Mouse (Mus musculus) heart, adult 2 months (tissue): ENCODE results near the gene Amer2. TPM values are rescaled to one million over a fixed set of nuclear protein-coding genes. Genes with fewer than 3 reads are reported as not detected.

Experiments used
- DNase-seq, 2 experiments: peaks; one replicate each; pipeline ENCODE4 v3.0.0; 2021
- H3K27ac ChIP-seq: fragments of 200-600 bp; 2 replicates; pipeline ENCODE4 v1.8.1; 2022
- H3K27me3 ChIP-seq: fragments of 200-500 bp; 2 replicates; pipeline ENCODE4 v1.6.1; 2012; ENCODE audit warnings: mild to moderate bottlenecking, low read length, inconsistent platforms, mixed read lengths; ENCODE audit not compliant: control insufficient read depth, insufficient read depth
- H3K36me3 ChIP-seq: fragments of 200-500 bp; 2 replicates; pipeline ENCODE4 v1.6.1; 2012; ENCODE audit warnings: low read length, inconsistent platforms; ENCODE audit not compliant: control insufficient read depth, insufficient read depth
- H3K4me1 ChIP-seq: fragments of 200-500 bp; 2 replicates; pipeline ENCODE4 v1.6.1; 2011; ENCODE audit warnings: low read length; ENCODE audit not compliant: control insufficient read depth, insufficient read depth
- H3K4me3 ChIP-seq: fragments of 200-600 bp; 2 replicates; pipeline ENCODE4 v1.8.1; 2022
- H3K79me2 ChIP-seq: fragments of 200-500 bp; replicated peaks from 2 replicates; pipeline ENCODE4 v1.6.1; 2012; ENCODE audit warnings: mild to moderate bottlenecking, inconsistent platforms, low read length, moderate library complexity, mixed read lengths; ENCODE audit not compliant: control insufficient read depth, insufficient read depth
- H3K9ac ChIP-seq: fragments of 200-500 bp; 2 replicates; pipeline ENCODE4 v1.6.1; 2012; ENCODE audit warnings: low read depth, mild to moderate bottlenecking, control low read depth, inconsistent platforms, low read length, mixed read lengths
- CTCF ChIP-seq: fragments of 200-600 bp; IDR thresholded peaks from 2 replicates; pipeline ENCODE4 v1.8.1; 2022; ENCODE audit warnings: antibody characterized with exemption, mild to moderate bottlenecking, moderate library complexity
- EP300 ChIP-seq: fragments of 200-500 bp; IDR thresholded peaks from 2 replicates; pipeline ENCODE4 v1.6.1; 2011; ENCODE audit warnings: low read depth, low read length, control low read depth; ENCODE audit not compliant: insufficient read depth
- POLR2A ChIP-seq: fragments of 200-500 bp; IDR thresholded peaks from 2 replicates; pipeline ENCODE4 v1.6.1; 2011; ENCODE audit warnings: mild to moderate bottlenecking, low read depth, low read length, control low read depth; ENCODE audit not compliant: insufficient read depth
- WGBS: fragments of 180-500 bp; shearing (Covaris S2); methylation state at CpG from one replicate; pipeline ENCODE4 v1.1.7; 2018; 5-methylcytosine and 5-hydroxymethylcytosine counted together
- intact Hi-C: fragments of 180-260 bp; cut with DNase I; formaldehyde crosslinking; loops from one replicate; pipeline ENCODE4 v1.15.1; 2025
- polyA plus RNA-seq: library from polyadenylated mRNA; depleted of rRNA; stranded (reverse); fragments of >200 nt; gene quantifications from 2 replicates; pipeline ENCODE4 v1.2.3, GENCODE M21; 2012
- total RNA-seq, 2 experiments: library from RNA; stranded (reverse); gene quantifications; 2 replicates each; pipeline ENCODE4 v1.2.3; 2021

The Amer2 gene
- total and polyA plus RNA-seq, 3 experiments, result 0.02 TPM; not detected in 2

DNA sequence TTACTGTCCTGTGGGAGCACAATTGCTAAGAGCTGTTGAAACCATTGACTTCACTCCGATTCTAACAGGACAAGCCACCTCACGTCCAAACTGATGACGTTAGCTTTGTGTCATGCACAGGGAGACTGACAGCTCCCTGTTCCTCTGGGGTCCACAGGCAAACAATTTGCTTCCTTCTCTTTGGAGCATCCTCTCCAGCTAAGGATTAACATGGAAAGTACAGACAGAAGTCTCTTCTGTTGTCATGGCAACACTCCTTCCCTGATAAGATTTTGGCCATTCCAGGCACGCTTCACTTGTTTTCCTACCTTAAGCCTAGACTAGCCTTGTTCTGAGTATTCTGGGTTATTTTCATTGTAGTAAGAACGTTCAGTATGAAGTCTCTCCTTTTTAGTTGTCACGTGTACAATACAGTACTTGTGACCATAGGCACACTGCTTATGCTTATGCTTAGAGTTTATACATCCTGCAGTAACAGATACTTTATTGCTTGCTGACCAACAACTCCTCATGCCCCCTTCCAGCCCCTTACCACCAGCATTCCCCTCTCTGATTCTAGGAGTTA, 12.1 kb downstream of the Amer2 start:
- intact Hi-C loops, result no loop called here
- no peak overlapping the region for H3K9ac ChIP-seq
- H3K27me3 ChIP-seq, result no peaks in the 10 kb centered on the region
- no peak for DNase-seq
- H3K4me1 ChIP-seq, result no peaks in the 10 kb centered on the region
- TF ChIP-seq EP300 (no peak), CTCF (no peak), POLR2A (no peak)
- no peak overlapping the region for H3K4me3 ChIP-seq
- no peaks in the 10 kb centered on the region for H3K79me2 ChIP-seq
- 48% methylated on average over 6 of the region's 6 CpGs for WGBS
- H3K36me3 ChIP-seq, result no peaks in the 10 kb centered on the region
- no peak overlapping the region for H3K27ac ChIP-seq

DNA sequence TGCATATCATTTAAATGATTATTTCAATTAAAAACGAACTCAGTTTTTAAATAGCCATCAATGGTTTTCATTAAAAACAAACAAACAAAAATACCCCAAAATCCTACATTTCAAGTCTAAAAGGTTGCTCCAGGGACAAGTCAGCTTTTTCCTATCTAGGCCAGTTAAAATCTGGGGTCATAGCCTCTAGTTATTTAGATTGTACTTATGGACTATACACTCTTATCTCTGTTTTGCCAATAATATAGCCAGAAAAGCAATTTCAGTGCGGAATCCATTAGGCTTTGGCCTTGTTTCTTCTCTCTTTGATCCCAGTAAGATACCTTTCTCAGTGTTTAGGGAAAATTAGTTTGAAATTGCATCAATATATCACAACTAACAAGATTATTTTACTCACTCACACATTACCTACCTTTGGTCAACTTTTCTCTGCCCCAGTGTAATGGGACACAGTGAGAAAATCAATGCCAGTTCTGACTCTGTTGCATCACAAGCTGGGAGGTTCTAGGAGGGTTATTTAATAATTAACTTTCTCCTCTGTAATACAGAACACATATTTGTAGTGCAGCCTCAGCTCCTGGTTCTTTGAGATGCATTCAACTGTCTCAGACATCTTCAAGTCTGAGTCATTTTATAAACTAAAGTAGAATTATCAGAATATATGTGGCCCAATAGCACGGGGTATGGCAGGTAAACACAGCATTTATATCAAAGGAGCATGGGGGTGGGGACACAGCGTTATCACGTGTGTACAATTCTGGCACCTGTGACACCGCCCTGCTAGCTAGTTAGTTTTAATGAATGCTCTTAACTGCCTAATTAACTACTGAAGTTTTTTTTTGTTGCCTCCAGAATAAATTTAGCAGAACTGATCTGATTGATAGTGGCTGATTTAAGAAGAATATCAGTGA, 13.8 kb downstream of the Amer2 start:
- intact Hi-C loops, result no loop called here
- no peaks in the 10 kb centered on the region for H3K27me3 ChIP-seq
- H3K79me2 ChIP-seq, result no peaks in the 10 kb centered on the region
- WGBS, result 76% methylated on average over 6 of the region's 6 CpGs
- no peak for DNase-seq
- H3K4me1 ChIP-seq, result no peaks in the 10 kb centered on the region
- no peaks in the 10 kb centered on the region for H3K36me3 ChIP-seq
- H3K27ac ChIP-seq, result no peak overlapping the region
- no peak for TF ChIP-seq EP300
- TF ChIP-seq POLR2A, result no peak
- no peak for TF ChIP-seq CTCF
- H3K4me3 ChIP-seq, result no peak overlapping the region
- H3K9ac ChIP-seq, result no peak overlapping the region

DNA sequence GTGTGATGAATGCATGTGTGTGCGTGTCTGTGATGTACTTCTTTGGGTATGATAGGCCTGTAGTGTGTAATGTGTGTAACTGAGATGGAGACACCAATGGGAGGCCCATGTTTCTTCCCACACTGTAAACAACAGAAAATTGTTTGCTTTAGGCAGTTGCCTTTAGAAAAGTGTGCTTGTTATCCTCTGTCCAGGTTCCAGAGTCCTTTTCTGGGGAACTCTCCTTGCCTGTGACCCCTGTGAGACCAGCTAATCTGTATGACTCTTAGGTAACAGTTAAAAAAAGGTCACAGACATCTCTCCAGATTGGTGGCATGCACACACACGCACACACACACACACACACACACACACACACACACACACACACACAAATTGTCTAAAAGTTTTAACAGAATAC, 15.3 kb downstream of the Amer2 start:
- DNase-seq, result no peak
- intact Hi-C loops, result no loop called here
- Histone ChIP-seq H3K9ac (no peak overlapping the region), H3K4me1 (no peaks in the 10 kb centered on the region), H3K79me2 (no peaks in the 10 kb centered on the region), H3K27ac (no peak overlapping the region), H3K36me3 (no peaks in the 10 kb centered on the region), H3K4me3 (no peak overlapping the region), H3K27me3 (no peaks in the 10 kb centered on the region)
- WGBS, result 82% methylated on average over 2 of the region's 2 CpGs
- no peak for TF ChIP-seq POLR2A
- TF ChIP-seq CTCF, result no peak
- TF ChIP-seq EP300, result no peak

DNA sequence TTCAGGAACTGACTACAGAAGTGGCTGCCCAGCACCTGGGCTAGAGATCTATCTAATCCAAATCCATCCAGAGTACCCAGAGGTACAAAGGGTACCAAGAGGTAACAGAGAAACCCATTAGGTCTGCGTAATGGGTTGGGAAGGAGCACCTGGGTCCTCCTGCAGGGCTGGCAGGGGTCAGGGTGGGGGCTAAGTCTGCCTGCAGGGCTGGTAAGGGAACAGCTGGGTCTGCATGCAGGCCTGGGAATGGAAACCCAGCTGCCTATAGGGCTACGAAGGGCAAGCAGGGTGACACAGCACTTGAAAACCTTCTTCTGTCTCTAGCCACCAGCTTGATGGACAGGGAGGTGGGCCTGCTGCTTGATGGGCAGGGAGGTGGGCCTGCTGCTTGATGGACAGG, 19.1 kb downstream of the Amer2 start:
- WGBS, result 76% methylated on average over 2 of the region's 2 CpGs
- Histone ChIP-seq H3K9ac (no peak overlapping the region), H3K27ac (no peak overlapping the region), H3K4me1 (no peaks in the 10 kb centered on the region), H3K27me3 (no peaks in the 10 kb centered on the region), H3K4me3 (no peak overlapping the region), H3K79me2 (no peaks in the 10 kb centered on the region), H3K36me3 (no peaks in the 10 kb centered on the region)
- intact Hi-C loops, result no loop called here
- no peak for TF ChIP-seq POLR2A
- no peak for TF ChIP-seq CTCF
- no peak for TF ChIP-seq EP300
- DNase-seq, result no peak

DNA sequence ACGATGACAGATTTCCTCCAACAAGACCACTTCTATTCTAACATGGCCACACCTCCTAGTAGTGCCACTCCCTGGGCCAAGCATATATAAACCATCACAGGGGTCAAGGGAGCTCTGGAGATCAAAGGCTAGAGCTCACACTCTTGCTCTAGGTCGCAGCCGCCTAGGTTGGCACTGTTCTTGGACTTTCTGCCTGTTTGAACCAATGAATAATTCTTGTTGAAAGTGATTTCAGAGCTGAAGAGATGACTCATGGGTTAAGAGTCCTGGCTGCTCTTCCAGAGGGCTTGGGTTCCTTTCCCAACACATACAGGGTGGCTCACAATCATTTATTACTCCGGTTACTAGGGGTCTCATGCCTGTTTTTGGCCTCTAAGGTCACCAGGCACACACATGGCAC, 24.3 kb downstream of the Amer2 start:
- Histone ChIP-seq H3K9ac (no peak overlapping the region), H3K36me3 (no peaks in the 10 kb centered on the region), H3K27ac (no peak overlapping the region), H3K4me3 (no peak overlapping the region), H3K27me3 (no peaks in the 10 kb centered on the region), H3K4me1 (no peaks in the 10 kb centered on the region), H3K79me2 (no peaks in the 10 kb centered on the region)
- 77% methylated on average over 4 of the region's 4 CpGs for WGBS
- TF ChIP-seq POLR2A (no peak), CTCF (no peak), EP300 (no peak)
- no peak for DNase-seq
- intact Hi-C loops, result no loop called here

DNA sequence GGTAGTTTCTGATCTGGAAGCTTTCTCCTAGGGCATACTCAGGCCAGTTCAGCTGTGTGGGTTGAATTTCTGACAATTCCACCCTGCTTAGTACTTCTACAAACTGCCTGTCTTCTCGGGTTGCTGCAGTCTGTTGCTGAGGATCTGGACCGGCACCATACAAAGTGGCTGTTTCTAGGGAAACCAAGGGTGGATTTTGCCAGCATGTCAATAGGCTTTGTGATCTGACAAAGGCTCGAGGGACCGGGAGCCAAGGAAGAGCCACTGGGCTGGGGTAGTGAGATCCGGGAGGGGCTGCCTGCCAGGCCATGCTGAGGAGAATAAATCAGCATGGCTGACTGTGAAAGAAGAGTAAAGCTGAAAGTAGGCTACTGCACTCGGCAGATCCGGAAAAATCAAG, 25.8 kb downstream of the Amer2 start:
- TF ChIP-seq EP300, result no peak
- no peak for TF ChIP-seq POLR2A
- no peak for TF ChIP-seq CTCF
- intact Hi-C loops, result no loop called here
- WGBS, result 65% methylated on average over 7 of the region's 7 CpGs

More for the DNA sequence above, 25.8 kb downstream of the Amer2 start:
- Histone ChIP-seq H3K4me3 (no peak overlapping the region), H3K36me3 (no peaks in the 10 kb centered on the region), H3K79me2 (no peaks in the 10 kb centered on the region), H3K4me1 (no peaks in the 10 kb centered on the region), H3K9ac (no peak overlapping the region), H3K27ac (no peak overlapping the region), H3K27me3 (no peaks in the 10 kb centered on the region)
- DNase-seq, result no peak
